Mouse (Mus musculus): ENCODE results near the gene Rbx1.

DNA sequence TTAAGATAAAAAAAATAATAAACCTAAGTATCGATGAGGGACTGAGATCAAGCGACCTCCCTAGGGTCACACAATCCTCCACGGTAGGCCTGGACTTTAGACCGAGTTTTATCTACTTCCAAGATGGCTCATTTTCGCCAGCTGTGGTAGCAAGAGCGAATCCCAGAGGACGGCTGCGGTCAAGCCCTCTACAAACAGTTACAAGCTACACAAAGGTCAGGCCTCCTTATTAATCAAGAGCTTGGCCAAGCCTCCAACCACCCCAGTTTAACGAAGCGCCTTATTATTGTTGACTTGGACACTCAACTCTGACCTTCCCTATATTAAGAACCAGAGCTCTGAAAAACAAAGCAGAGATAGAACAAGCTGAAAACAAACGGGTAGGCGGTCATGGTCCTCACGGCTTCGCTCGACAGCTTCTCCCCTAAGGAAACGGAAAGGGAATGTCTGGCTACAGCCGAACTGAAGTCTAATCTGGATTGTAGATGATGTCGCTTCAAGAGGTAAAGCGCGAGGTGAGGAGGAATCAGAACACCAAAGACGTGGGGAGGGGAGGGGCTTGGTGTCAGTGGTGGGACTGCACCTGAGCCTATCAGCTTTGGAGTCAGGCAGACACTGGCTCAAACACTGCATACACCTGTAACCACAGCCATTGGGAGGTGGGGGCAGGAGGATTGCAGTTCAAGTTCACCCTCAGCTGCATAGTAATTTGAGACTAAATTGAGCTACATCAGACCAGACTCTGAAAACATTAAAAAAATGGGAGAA lies 13.5 kb downstream of the Rbx1 start:
- TF ChIP-seq CTCF (IDR thresholded peaks at IDR 0.05; ENCODE audit: extremely low read depth, insufficient read depth, low read length): no peak
- TF ChIP-seq POLR2A (IDR thresholded peaks at IDR 0.05; ENCODE audit: extremely low read depth, insufficient read depth, low read length): no peak

All from cortical plate, adult 2 months (tissue).